Mouse (Mus musculus) layer of hippocampus, adult 18-20 months (tissue): Measurements from ENCODE around the gene R3hdml. TPM values are rescaled to one million over a fixed set of nuclear protein-coding genes. Genes with fewer than 3 reads are reported as not detected.
"Not testable (repeated sequence)": the region's sequence is repeated elsewhere in the genome, so short reads cannot be mapped to it uniquely, and the experiment has no call there.

Experiments used
- DNase-seq, 2 experiments: peaks; one replicate each; pipeline ENCODE4 v3.0.0; 2022; ENCODE audit warnings: low spot score in 2 of 2
- long read RNA-seq: library from polyadenylated mRNA; stranded (forward); transcript quantifications from one replicate; pipeline ENCODE4 v2.0.0, GENCODE M21; 2021
- total RNA-seq, 2 experiments: library from RNA; stranded (reverse); gene quantifications; 2 replicates each; pipeline ENCODE4 v1.2.3; 2021

The R3hdml gene
- total RNA-seq, result not detected
- long read RNA-seq, result 0 reads

DNA sequence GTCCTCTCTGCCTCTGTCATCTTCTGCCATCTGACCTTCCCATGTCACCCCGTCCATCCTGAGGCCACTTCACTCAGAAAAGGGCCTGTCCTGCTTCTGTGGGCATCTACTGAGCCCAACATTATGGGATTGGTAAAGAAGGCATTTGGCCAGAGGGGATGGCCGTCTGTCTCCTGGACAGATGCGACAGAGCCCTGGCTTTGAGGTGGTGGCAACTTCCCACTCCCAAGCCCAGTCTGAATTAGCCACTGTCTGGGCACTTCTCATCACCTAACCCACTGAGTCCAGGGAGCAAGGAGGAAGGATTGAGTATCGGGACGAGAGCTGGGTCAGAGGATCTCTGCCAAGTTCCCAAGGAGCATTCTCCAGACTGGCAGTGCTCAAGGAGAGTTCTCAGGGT lies at the start of gene R3hdml:
TSS of gene R3hdml (plus strand) at position 301 of the 400 bp plus-strand sequence.
- DNase-seq, result no peak

DNA sequence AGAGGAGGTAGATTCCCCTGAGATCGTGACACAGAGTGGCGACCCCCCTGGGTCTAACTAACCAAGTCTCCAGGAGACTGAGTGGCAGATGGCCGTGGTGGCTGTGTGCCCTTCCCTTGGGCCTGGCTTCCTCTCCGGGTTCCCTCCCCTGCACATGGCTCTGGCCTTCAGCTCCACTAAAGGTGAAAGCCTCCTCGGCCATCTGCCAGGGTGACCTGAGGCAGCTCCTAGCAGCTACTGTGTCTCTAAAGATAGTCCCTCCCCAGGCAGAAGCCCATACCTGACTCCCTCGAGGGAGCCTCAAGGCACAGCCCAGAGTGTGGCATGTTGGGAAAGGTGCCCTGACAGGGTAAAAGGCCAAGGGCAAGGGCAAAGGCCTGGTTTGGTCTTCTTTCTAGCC lies 48.6 kb upstream of the R3hdml start:
- DNase-seq, result no peak

GRCm38 (mm10) chr2:163444017-163444416 lies 48.1 kb upstream of the R3hdml start:
- DNase-seq, result no peak

- no peak for DNase-seq
Measured at GRCm38 (mm10) chr2:163447375-163447774, 44.7 kb upstream of the R3hdml start.

DNA sequence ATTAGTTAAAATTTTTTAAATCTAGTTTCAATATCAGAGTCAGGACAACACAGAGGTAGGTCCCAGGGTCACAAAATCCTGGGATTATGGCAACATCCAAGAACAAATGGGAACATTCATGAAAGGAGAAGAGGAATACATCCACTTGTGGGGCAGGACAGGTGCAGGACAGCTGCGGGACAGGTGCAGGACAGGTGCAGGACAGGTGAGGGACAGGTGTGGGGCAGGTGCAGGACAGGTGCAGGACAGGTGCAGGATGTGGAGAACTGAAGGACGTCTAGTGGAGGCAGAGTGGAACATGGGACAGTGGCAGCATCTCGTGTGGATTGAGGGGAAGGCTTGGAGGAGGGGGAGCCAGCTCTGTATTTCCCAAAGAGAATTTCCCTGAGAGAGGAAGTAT lies 42.8 kb upstream of the R3hdml start:
- DNase-seq, result no peak

DNA sequence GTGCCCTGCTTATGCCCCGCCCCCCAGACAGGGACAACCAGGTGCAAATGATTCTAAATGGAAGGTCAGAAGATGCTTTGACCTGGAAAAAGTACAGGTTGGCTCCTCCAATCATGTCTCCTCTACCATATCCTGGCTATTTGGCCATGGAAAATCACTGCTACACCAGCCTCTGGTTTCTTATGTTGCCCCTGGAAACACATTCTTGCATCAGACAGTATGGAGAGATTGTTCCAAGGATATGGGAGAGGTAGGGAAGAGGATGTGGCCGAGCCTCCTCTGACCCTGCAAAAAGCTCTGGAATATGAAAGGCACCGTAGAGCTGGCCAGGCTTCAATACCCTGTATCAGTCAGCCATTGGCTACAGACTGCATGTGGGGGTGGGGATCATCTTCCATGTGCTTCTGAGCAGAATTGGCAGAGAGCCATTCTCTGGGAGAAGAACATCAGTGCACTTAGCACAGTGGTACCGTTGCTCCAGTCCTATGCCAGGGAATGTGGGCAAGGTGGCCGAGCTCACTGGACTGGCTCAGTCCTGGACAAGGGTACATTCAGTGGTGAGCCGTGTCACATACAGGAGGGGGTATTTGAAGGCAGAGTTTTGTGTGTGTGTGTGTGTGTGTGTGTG lies 41.3 kb upstream of the R3hdml start:
- peak; percentile 58 to 81 for DNase-seq

GRCm38 (mm10) chr2:163452738-163453137 lies 39.4 kb upstream of the R3hdml start:
- DNase-seq, result no peak

DNA sequence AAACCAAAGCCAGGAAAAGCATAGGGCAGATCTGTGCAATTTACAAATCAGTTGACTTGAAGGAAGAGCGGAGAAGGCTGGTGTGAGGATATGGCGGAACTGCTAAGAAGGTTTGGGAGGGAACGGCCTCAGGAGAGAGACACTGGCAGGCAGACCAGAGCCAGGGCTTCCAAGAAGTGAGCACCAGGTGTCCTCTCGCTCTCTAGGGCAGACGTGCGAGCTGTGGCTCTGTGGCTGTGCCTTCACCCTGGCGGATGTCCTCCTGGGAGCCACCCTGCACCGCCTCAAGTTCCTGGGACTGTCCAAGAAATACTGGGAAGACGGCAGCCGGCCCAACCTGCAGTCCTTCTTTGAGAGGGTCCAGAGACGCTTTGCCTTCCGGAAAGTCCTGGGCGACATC lies 38.7 kb upstream of the R3hdml start:
- no peak for DNase-seq

GRCm38 (mm10) chr2:163458539-163459265 lies 33.4 kb upstream of the R3hdml start:
- no peak for DNase-seq

- DNase-seq, result no peak
Measured at GRCm38 (mm10) chr2:163459380-163459779, 32.7 kb upstream of the R3hdml start.

- DNase-seq, result no peak
Measured at GRCm38 (mm10) chr2:163460622-163461021, 31.5 kb upstream of the R3hdml start.

GRCm38 (mm10) chr2:163461307-163461706 lies 30.8 kb upstream of the R3hdml start:
- DNase-seq, result not testable (repeated sequence)

DNA sequence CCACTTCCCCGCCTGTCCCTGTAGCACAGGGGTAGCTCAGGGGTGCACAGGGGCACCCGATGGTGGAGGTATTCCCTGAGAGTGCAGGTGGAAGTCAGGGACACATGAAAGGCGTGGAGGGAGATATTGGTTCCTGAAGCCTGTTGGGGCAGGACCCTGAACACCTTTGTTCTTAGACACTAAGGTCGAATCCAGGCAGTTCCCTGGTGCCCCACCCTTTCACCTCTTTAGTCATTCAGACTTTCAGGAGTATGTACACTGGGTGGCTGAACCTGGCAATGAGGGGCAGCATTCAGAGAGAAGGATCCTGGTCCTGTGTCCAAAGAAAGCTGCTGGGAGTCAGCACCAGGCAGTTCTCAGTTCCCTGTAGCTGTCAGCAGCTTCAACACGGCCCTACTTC lies 29.7 kb upstream of the R3hdml start:
- no peak for DNase-seq

- no peak for DNase-seq
Measured at GRCm38 (mm10) chr2:163462801-163463200, 29.3 kb upstream of the R3hdml start.

- DNase-seq, result no peak
Measured at GRCm38 (mm10) chr2:163463251-163463769, 28.8 kb upstream of the R3hdml start.

GRCm38 (mm10) chr2:163463998-163464397 lies 28.1 kb upstream of the R3hdml start:
- DNase-seq, result no peak

DNA sequence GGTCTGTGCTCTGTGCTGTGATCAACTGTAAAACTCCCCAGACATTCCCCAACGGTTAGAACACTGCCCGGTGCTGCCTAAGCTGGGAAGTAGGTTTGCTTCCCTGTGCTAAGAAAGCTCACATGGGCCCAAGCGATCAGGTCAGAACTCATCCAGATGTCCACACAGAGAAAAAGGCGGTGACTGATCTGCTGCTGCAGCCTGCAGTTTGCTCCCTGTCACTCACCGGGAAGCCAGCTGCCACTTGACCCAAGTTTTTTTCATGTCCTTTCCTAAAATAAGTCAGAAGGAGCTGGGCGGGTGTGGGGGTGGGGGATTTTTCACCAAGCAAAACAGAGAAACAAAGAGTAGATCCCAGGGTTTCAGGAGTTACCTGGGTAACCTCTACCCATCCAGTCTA lies 27.6 kb upstream of the R3hdml start:
- no peak for DNase-seq

- no peak for DNase-seq
Measured at GRCm38 (mm10) chr2:163466771-163467170, 25.3 kb upstream of the R3hdml start.

- DNase-seq, result no peak
Measured at GRCm38 (mm10) chr2:163467585-163467984, 24.5 kb upstream of the R3hdml start.

- DNase-seq, result no peak
Measured at GRCm38 (mm10) chr2:163468866-163469265, 23.3 kb upstream of the R3hdml start.

DNA sequence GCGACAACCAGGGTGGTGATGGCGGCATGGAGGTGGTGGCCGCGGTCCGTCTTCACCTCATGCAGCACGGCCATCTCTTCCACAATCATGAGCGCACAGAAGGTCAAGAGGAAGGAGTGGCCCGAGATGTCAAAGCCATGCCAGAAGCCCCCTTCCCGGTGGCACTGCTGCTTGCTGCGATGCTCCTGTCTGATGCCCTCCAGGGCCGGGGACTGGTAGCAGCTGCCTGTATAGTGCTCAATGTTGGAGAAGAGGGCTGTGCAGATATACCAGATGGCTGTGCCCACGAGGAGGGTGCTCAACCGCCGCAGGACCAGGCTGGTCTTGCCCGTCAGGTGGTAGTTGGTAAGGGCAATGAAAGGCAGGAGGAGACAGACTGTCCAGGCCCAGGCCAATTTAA lies 22.4 kb upstream of the R3hdml start:
- DNase-seq, result no peak

DNA sequence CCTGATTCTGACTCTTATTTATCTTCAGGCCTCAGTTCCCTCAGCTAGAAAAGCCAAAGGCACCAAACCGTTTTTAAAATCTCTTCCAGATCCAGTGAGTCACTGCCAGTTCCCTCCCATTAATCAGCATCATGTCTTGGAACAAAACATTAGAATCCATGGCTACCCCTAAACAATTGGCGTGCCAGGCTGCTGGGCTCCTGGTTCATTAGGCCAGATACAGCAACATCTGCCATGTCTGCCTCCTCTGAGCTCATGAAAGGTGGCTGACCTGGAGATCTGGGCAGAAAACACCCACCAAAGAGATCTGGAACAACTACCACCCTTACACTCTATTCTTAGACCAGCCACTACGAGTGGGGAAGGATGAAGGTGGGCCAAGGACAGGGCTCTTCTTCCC lies 21.0 kb upstream of the R3hdml start:
- DNase-seq, result no peak
